Mouse (Mus musculus): Measurements from ENCODE around the gene Donson. TPM values are rescaled to one million over a fixed set of nuclear protein-coding genes. Genes with fewer than 3 reads are reported as not detected.

Donson gene
- polyA plus RNA-seq, 1 experiment from 2014 or later: 20.5 TPM

DNA sequence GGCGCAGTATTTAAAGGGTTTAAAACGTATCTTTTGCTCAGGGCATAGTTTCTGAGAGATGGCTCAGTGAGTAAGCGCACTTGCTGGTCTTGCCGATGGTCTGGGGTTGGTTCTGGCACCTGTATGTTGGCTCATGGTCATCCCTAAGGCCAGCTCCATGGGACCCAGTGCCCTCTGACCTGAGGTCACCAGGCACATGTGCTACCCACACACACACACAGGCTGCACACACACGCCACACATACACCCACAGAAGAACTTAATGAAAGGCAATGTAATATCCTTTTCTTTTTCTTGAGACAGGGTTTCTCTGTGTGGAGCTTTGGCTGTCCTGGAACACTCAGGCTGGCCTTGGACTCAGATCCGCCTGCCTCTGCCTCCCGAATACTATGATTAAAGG, 55.6 kb downstream of the Donson start:
- Histone ChIP-seq H3K27ac (no peak overlapping the region), H3K4me3 (replicated peaks) (no peak overlapping the region), H3K9ac (no peak overlapping the region), H3K4me2 (no peak overlapping the region), H3K9me3 (no peaks in the 10 kb centered on the region), H3K36me3 (peaks cover 56% of the 10 kb centered on the region), H3K4me1 (no peaks in the 10 kb centered on the region), H3K27me3 (replicated peaks) (no peaks in the 10 kb centered on the region)
- no peak for ATAC-seq (ENCODE audit: insufficient read depth, low FRiP score, low read depth)
- 94% methylated on average over 7 of the region's 7 CpGs for WGBS

DNA sequence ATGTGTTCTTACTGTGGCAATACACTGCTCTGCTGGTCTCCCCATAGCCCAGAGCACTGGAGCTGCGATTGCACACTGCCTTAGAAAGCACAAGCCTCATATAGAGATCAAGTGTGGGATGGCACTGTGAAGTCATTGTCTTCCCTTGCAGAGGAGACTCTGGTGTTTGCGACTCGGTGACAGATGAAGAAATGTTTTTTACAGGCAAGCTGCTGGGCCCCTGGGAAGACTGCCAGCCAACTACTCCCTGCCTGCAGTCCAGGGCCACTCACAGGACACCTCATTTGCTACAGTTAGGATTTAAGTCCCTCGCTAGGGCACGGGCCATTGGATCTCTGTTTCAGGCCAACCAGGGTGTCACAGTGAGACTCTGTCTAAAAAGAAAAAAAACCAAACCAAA, 56.1 kb downstream of the Donson start:
- Histone ChIP-seq H3K36me3 (peaks cover 55% of the 10 kb centered on the region), H3K4me3 (replicated peaks) (no peak overlapping the region)

DNA sequence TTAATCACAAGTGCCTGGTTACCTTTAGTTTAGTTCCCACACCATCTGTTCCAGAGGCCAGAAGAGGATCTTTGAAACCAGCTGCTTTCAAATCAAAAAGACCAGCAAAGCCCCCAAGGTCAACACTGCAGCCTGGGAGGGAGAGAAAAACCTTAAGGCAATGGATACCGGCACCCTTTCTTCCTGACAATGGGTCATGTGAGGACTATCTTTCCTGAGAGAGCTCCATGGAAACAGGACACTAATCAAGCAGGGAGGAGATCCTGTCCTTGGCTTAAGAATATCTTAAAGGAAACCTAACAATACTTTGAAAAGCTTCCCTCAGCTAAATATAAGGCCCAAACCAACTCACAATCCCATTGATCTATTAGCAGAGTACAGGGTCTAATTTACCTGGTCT, 58.0 kb downstream of the Donson start:
- Histone ChIP-seq H3K4me3 (replicated peaks) (no peak overlapping the region), H3K9ac (no peak overlapping the region), H3K4me2 (no peak overlapping the region), H3K4me1 (no peaks in the 10 kb centered on the region), H3K27ac (0 out of 2 replicates have a peak overlapping the region, but pooled peaks have one; percentile 5), H3K9me3 (no peaks in the 10 kb centered on the region), H3K27me3 (replicated peaks) (no peaks in the 10 kb centered on the region), H3K36me3 (peaks cover 47% of the 10 kb centered on the region; the same call in 1 of the 2 replicates)
- 68% methylated on average over 1 of the region's 1 CpGs for WGBS
- ATAC-seq (ENCODE audit: insufficient read depth, low FRiP score, low read depth): no peak

More for the DNA sequence above, 56.1 kb downstream of the Donson start:
- Histone ChIP-seq H3K9me3 (no peaks in the 10 kb centered on the region), H3K4me2 (no peak overlapping the region), H3K9ac (no peak overlapping the region), H3K4me1 (no peaks in the 10 kb centered on the region), H3K27me3 (replicated peaks) (no peaks in the 10 kb centered on the region), H3K27ac (no peak overlapping the region)
- no peak for ATAC-seq (ENCODE audit: insufficient read depth, low FRiP score, low read depth)
- WGBS: 84% methylated on average over 5 of the region's 5 CpGs

DNA sequence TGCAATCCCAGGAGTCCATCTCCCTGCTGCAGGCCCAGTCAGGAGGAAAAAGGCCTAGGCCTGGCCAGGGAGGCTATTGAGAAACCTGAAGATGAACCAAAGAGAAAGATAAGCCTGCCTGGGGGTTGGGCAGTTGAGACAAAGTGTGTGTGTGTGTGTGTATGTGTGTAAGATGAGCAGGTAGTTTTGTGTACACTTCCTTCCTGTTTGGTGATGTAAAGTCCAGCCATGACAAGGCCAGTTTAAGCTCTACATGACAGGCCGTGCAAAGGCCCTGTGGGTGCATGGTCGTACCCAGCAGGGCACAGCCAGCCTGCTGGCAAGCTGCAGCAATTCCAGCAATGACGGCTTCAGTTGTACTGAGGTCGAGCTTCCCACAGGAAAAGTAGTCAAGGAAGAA, 58.8 kb downstream of the Donson start:
- no peaks in the 10 kb centered on the region for H3K27me3 ChIP-seq (replicated peaks)
- no peaks in the 10 kb centered on the region for H3K4me1 ChIP-seq
- H3K36me3 ChIP-seq: peaks cover 42% of the 10 kb centered on the region; the same call in 1 of the 2 replicates
- no peak for ATAC-seq (ENCODE audit: insufficient read depth, low FRiP score, low read depth)
- H3K27ac ChIP-seq: no peak overlapping the region
- H3K4me3 ChIP-seq (replicated peaks): no peak overlapping the region
- H3K9ac ChIP-seq: no peak overlapping the region
- no peak overlapping the region for H3K4me2 ChIP-seq
- no peaks in the 10 kb centered on the region for H3K9me3 ChIP-seq
- 90% methylated on average over 4 of the region's 4 CpGs for WGBS

DNA sequence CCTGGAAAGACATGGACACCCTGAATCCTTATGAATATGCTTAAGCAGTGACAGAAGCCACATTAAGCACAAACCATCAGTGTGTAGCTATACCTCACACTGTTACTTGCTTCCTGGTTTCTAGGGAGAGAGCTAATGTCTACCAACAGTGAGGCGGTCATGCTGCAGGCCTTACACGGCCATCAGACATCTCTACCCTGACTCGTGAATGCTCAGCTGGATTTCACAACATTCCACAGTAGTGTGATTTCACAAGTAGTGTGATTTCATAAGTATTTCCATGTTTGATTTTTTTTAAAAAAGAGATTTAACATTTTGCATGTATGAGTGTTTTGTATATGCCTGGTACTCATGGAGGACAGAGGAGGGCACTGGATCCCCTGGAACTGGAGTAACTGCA, 59.9 kb downstream of the Donson start:
- no peaks in the 10 kb centered on the region for H3K9me3 ChIP-seq
- 88% methylated on average over 3 of the region's 3 CpGs for WGBS
- no peaks in the 10 kb centered on the region for H3K4me1 ChIP-seq
- H3K36me3 ChIP-seq: 0 out of 2 replicates have a peak, but pooled peaks cover 47% of the 10 kb centered on the region
- H3K9ac ChIP-seq: no peak overlapping the region
- no peak overlapping the region for H3K4me2 ChIP-seq
- no peaks in the 10 kb centered on the region for H3K27me3 ChIP-seq (replicated peaks)
- no peak for ATAC-seq (ENCODE audit: insufficient read depth, low FRiP score, low read depth)
- H3K27ac ChIP-seq: no peak overlapping the region
- no peak overlapping the region for H3K4me3 ChIP-seq (replicated peaks)

DNA sequence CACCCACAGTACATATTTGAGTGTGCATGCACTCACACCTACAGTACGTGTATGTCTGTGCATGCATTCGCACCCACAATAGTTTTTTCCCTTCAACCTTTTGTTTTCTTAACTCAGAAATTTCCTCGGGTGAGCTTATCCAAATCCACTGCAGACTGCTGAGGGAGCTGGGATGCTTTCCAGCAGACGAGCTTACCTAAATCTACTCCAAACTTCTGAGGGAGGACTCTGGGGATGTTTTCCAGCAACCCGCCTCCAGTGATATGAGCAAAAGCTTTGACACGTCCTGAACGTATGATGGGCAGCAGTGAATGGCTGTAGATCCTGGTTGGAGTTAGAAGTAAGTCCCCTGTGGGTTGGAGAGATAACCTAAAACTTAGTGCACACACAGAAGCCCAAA, 60.7 kb downstream of the Donson start:
- no peak overlapping the region for H3K27ac ChIP-seq
- H3K27me3 ChIP-seq (replicated peaks): no peaks in the 10 kb centered on the region
- ATAC-seq (ENCODE audit: insufficient read depth, low FRiP score, low read depth): no peak
- no peaks in the 10 kb centered on the region for H3K4me1 ChIP-seq
- peaks cover 51% of the 10 kb centered on the region; the same call in 1 of the 2 replicates for H3K36me3 ChIP-seq
- H3K9ac ChIP-seq: no peak overlapping the region
- 86% methylated on average over 7 of the region's 7 CpGs for WGBS
- H3K4me3 ChIP-seq (replicated peaks): no peak overlapping the region
- H3K9me3 ChIP-seq: no peaks in the 10 kb centered on the region
- H3K4me2 ChIP-seq: no peak overlapping the region

Other genes with a start within 250 kb of the Donson start
- gene Ifnar1, start 203.5 kb downstream of the Donson start, polyA plus RNA-seq (2015; fragmentation: Nextera tagmentation; extraction: Ambion mirVana): 48.8 and 49.4 TPM in 2 replicates
- 49.3 and 55.6 TPM in 2 replicates for gene Ifngr2, start 141.7 kb downstream of the Donson start, polyA plus RNA-seq (2015; fragmentation: Nextera tagmentation; extraction: Ambion mirVana)
- 40.6 and 46.7 TPM in 2 replicates for gene Tmem50b, start 91.0 kb downstream of the Donson start, polyA plus RNA-seq (2015; fragmentation: Nextera tagmentation; extraction: Ambion mirVana)
- gene Dnajc28, start 69.7 kb downstream of the Donson start, polyA plus RNA-seq (2015; fragmentation: Nextera tagmentation; extraction: Ambion mirVana): 2.9 and 3.3 TPM in 2 replicates
- 107 and 115 TPM in 2 replicates for gene Gart, start 41.8 kb downstream of the Donson start, polyA plus RNA-seq (2015; fragmentation: Nextera tagmentation; extraction: Ambion mirVana)
- gene Son, start 41.3 kb downstream of the Donson start, polyA plus RNA-seq (2015; fragmentation: Nextera tagmentation; extraction: Ambion mirVana): 108 and 114 TPM in 2 replicates
- 67.6 and 71.6 TPM in 2 replicates for gene Cryzl1, start 40.2 kb upstream of the Donson start, polyA plus RNA-seq (2015; fragmentation: Nextera tagmentation; extraction: Ambion mirVana)
- gene Itsn1, start 40.5 kb upstream of the Donson start, polyA plus RNA-seq (2015; fragmentation: Nextera tagmentation; extraction: Ambion mirVana): 19.4 and 21.7 TPM in 2 replicates